Mouse (Mus musculus): Measurements from ENCODE around the gene Sgsm1.

DNA sequence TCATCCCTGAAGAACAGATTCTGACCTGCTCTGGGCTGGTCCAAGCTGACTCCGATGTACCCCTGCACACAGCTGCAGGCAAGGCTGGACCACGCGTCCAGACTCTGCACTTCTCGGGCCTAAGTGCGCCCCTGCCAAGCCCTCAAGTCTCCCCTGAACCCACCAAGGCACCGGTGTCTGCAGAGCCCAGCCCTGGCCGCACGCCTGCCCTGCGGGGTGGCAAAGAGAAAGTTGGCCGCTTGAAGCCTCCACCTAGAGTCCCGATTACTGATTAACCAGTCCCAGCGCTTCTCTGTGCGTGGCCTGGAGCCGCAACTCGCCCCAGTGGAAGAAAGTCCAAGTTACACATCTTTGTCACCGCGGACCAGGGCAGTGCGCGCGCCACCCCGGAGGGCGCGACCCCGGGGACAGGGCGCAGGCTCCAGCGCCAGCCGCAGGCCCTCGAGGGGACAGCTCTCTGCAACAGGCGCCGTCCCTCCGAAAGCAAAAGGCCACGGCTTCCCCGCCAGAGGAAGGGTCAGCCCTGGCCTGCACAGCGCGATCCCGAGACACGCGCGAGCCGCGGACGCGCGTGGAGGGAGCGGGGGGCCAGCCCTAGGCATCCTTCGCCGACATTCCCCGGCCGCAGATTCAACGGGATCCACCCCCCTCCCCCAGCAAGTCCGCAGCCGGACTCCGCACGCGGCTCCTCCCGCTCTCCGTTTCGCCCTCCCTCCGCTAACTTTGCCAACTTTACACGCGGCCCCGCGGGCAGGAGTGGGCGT, 90.0 kb downstream of the Sgsm1 start:
- TF ChIP-seq CTCF (IDR thresholded peaks at IDR 0.05; ENCODE audit: control insufficient read depth, insufficient read depth, insufficient replicate concordance, low read depth, low read length), result no peak
- TF ChIP-seq POLR2A (IDR thresholded peaks at IDR 0.05; ENCODE audit: control insufficient read depth, low read depth, low read length), result no peak

All from testis, adult 2 months (tissue).